Mouse (Mus musculus) hindbrain, embryonic 14.5 days (tissue): ENCODE data around the gene Piezo1. TPM values are rescaled to one million over a fixed set of nuclear protein-coding genes. Genes with fewer than 3 reads are reported as not detected.
A peak's percentile ranks its signal among the peaks of the same experiment; 100 is the strongest.

ENCODE experiments used
- ATAC-seq: fragments of 200-750 bp; cut with Nextera tagmentation; 2 replicates; pipeline ENCODE4 v1.8.0; 2017; ENCODE audit warnings: moderate number of reproducible peaks, mild to moderate bottlenecking, moderate TSS enrichment, moderate library complexity; ENCODE audit not compliant: low FRiP score
- DNase-seq: peaks from one replicate; pipeline ENCODE4 v3.0.0-alpha.2; 2015; ENCODE audit warnings: low spot score
- H3K27ac ChIP-seq: fragments of 300-500 bp; sonication (generic); 2 replicates; pipeline ENCODE4 v1.5.1; 2014; ENCODE audit warnings: mild to moderate bottlenecking, moderate library complexity
- H3K27me3 ChIP-seq: fragments of 300-500 bp; sonication (generic); 2 replicates; pipeline ENCODE4 v1.6.1; 2014; ENCODE audit warnings: mild to moderate bottlenecking, low read length, mixed read lengths; ENCODE audit not compliant: control insufficient read depth, insufficient read depth
- H3K36me3 ChIP-seq: fragments of 300-500 bp; sonication (generic); replicated peaks from 2 replicates; pipeline ENCODE4 v1.6.1; 2014; ENCODE audit not compliant: control insufficient read depth, insufficient read depth
- H3K4me1 ChIP-seq: fragments of 300-500 bp; sonication (generic); replicated peaks from 2 replicates; pipeline ENCODE4 v1.6.1; 2014; ENCODE audit warnings: antibody characterized with exemption, low read length, mixed read lengths; ENCODE audit not compliant: control insufficient read depth, insufficient read depth
- H3K4me2 ChIP-seq: fragments of 300-500 bp; sonication (generic); replicated peaks from 2 replicates; pipeline ENCODE4 v1.6.1; 2014; ENCODE audit warnings: mild to moderate bottlenecking, moderate library complexity
- H3K4me3 ChIP-seq: fragments of 300-500 bp; sonication (generic); replicated peaks from 2 replicates; pipeline ENCODE4 v1.5.1; 2014; ENCODE audit warnings: mild to moderate bottlenecking, low read length
- H3K9ac ChIP-seq: fragments of 300-500 bp; sonication (generic); 2 replicates; pipeline ENCODE4 v1.6.1; 2014
- H3K9me3 ChIP-seq: fragments of 300-500 bp; sonication (generic); 2 replicates; pipeline ENCODE4 v1.6.1; 2016; ENCODE audit warnings: low read length; ENCODE audit not compliant: control insufficient read depth
- WGBS: fragments of 180-500 bp; shearing (Covaris S2); extraction: QIAGEN DNeasy Blood & Tissue Kit; methylation state at CpG from one replicate; pipeline ENCODE4 v1.1.7; 2014; 5-methylcytosine and 5-hydroxymethylcytosine counted together
- polyA plus RNA-seq: library from polyadenylated mRNA; unstranded; fragments of >200 nt; fragmentation: Nextera tagmentation; extraction: Ambion mirVana; gene quantifications from 2 replicates; pipeline ENCODE4 v1.2.1, GENCODE M21; 2014

The Piezo1 gene
- polyA plus RNA-seq, 1 experiment from 2014 or later: 3.1 TPM

- peak overlapping the region; percentile 89 for H3K27ac ChIP-seq
- peaks cover 6% of the 10 kb centered on the region; the same call in 1 of the 2 replicates for H3K36me3 ChIP-seq
- peak overlapping the region; percentile 87 for H3K4me2 ChIP-seq
- H3K27me3 ChIP-seq: no peaks in the 10 kb centered on the region
- peaks cover 22% of the 10 kb centered on the region for H3K4me1 ChIP-seq
- peak overlapping the region; percentile 80 for H3K4me3 ChIP-seq
- peak overlapping the region; percentile 73 for H3K9ac ChIP-seq
- WGBS: 29% methylated on average over 6 of the region's 6 CpGs
- ATAC-seq (no peak), DNase-seq (no peak)
- no peaks in the 10 kb centered on the region for H3K9me3 ChIP-seq
Observed at GRCm38 (mm10) chr8:122566766-122567165, 15.6 kb upstream of the Piezo1 start.

GRCm38 (mm10) chr8:122564363-122565352, 13.5 kb upstream of the Piezo1 start:
- Histone ChIP-seq H3K4me1 (peaks cover 22% of the 10 kb centered on the region), H3K27me3 (no peaks in the 10 kb centered on the region), H3K27ac (no peak overlapping the region), H3K9me3 (no peaks in the 10 kb centered on the region), H3K9ac (no peak overlapping the region), H3K4me2 (no peak overlapping the region), H3K4me3 (no peak overlapping the region), H3K36me3 (no peaks in the 10 kb centered on the region)
- ATAC-seq (no peak), DNase-seq (no peak)
- 86% methylated on average over 25 of the region's 25 CpGs for WGBS

- Histone ChIP-seq H3K4me1 (no peaks in the 10 kb centered on the region), H3K9ac (no peak overlapping the region), H3K4me3 (no peak overlapping the region), H3K9me3 (no peaks in the 10 kb centered on the region), H3K4me2 (no peak overlapping the region), H3K27me3 (no peaks in the 10 kb centered on the region), H3K27ac (no peak overlapping the region), H3K36me3 (no peaks in the 10 kb centered on the region)
- 83% methylated on average over 5 of the region's 5 CpGs for WGBS
- ATAC-seq: no peak
- DNase-seq: no peak
Observed at GRCm38 (mm10) chr8:122561199-122561598, 10.1 kb upstream of the Piezo1 start.

- Histone ChIP-seq H3K27ac (no peak overlapping the region), H3K9me3 (no peaks in the 10 kb centered on the region), H3K27me3 (no peaks in the 10 kb centered on the region), H3K4me3 (no peak overlapping the region), H3K4me1 (no peaks in the 10 kb centered on the region), H3K4me2 (no peak overlapping the region), H3K9ac (no peak overlapping the region), H3K36me3 (no peaks in the 10 kb centered on the region)
- 11% methylated on average over 11 of the region's 12 CpGs for WGBS
- no peak for ATAC-seq
- DNase-seq: no peak
Observed at GRCm38 (mm10) chr8:122558671-122559349, 7.7 kb upstream of the Piezo1 start.

GRCm38 (mm10) chr8:122557248-122558038, 6.3 kb upstream of the Piezo1 start:
- Histone ChIP-seq H3K27me3 (no peaks in the 10 kb centered on the region), H3K27ac (no peak overlapping the region), H3K36me3 (no peaks in the 10 kb centered on the region), H3K4me1 (no peaks in the 10 kb centered on the region), H3K9ac (no peak overlapping the region), H3K4me3 (no peak overlapping the region), H3K9me3 (no peaks in the 10 kb centered on the region), H3K4me2 (no peak overlapping the region)
- DNase-seq (no peak), ATAC-seq (no peak)
- WGBS: 51% methylated on average over 10 of the region's 10 CpGs

- H3K9me3 ChIP-seq: no peaks in the 10 kb centered on the region
- H3K4me1 ChIP-seq: no peaks in the 10 kb centered on the region
- H3K4me2 ChIP-seq: no peak overlapping the region
- no peak overlapping the region for H3K4me3 ChIP-seq
- H3K9ac ChIP-seq: no peak overlapping the region
- H3K27ac ChIP-seq: no peak overlapping the region
- ATAC-seq: no peak
- 62% methylated on average over 12 of the region's 12 CpGs for WGBS
- H3K36me3 ChIP-seq: no peaks in the 10 kb centered on the region
- DNase-seq: no peak
- peaks cover 6% of the 10 kb centered on the region for H3K27me3 ChIP-seq
Observed at GRCm38 (mm10) chr8:122556030-122557009, 5.2 kb upstream of the Piezo1 start.

GRCm38 (mm10) chr8:122554786-122555185, 3.7 kb upstream of the Piezo1 start:
- no peak overlapping the region for H3K4me3 ChIP-seq
- H3K27me3 ChIP-seq: peaks cover 20% of the 10 kb centered on the region
- H3K36me3 ChIP-seq: no peaks in the 10 kb centered on the region
- ATAC-seq (no peak), DNase-seq (no peak)
- 0 out of 2 replicates have a peak, but pooled peaks cover 3% of the 10 kb centered on the region for H3K4me1 ChIP-seq
- H3K9ac ChIP-seq: no peak overlapping the region
- no peak overlapping the region for H3K27ac ChIP-seq
- no peaks in the 10 kb centered on the region for H3K9me3 ChIP-seq
- H3K4me2 ChIP-seq: no peak overlapping the region
- WGBS: 84% methylated on average over 6 of the region's 6 CpGs

GRCm38 (mm10) chr8:122550995-122551264, 199 bp downstream of the Piezo1 start:
- no peaks in the 10 kb centered on the region for H3K36me3 ChIP-seq
- H3K27me3 ChIP-seq: peaks cover 32% of the 10 kb centered on the region
- peak overlapping the region; percentile 64 for H3K9ac ChIP-seq
- no peaks in the 10 kb centered on the region for H3K9me3 ChIP-seq
- H3K4me2 ChIP-seq: peak overlapping the region; percentile 88
- H3K4me3 ChIP-seq: peak overlapping the region; percentile 51
- H3K27ac ChIP-seq: no peak overlapping the region
- ATAC-seq (no peak; the same call in 1 of the 2 replicates), DNase-seq (no peak)
- H3K4me1 ChIP-seq: 0 out of 2 replicates have a peak, but pooled peaks cover 8% of the 10 kb centered on the region
- WGBS: under 1% methylated on average over 27 of the region's 43 CpGs
